Mouse (Mus musculus): ENCODE data around the gene Pik3r2.

Gene Pik3r2

GRCm38 (mm10) chr8:70758308-70758615 is 18.3 kb downstream of the Pik3r2 start:
- DNase-seq (ENCODE audit: low read depth, low spot score) = no peak

GRCm38 (mm10) chr8:70757523-70758307 is 18.8 kb downstream of the Pik3r2 start:
- no peak for DNase-seq (ENCODE audit: low read depth, low spot score)

GRCm38 (mm10) chr8:70756476-70757040 is 20.0 kb downstream of the Pik3r2 start:
- DNase-seq (ENCODE audit: low read depth, low spot score) = no peak

GRCm38 (mm10) chr8:70755661-70756475 is 20.6 kb downstream of the Pik3r2 start:
- DNase-seq (ENCODE audit: low read depth, low spot score) = no peak

GRCm38 (mm10) chr8:70754871-70755660 is 21.4 kb downstream of the Pik3r2 start:
- no peak for DNase-seq (ENCODE audit: low read depth, low spot score)

DNA sequence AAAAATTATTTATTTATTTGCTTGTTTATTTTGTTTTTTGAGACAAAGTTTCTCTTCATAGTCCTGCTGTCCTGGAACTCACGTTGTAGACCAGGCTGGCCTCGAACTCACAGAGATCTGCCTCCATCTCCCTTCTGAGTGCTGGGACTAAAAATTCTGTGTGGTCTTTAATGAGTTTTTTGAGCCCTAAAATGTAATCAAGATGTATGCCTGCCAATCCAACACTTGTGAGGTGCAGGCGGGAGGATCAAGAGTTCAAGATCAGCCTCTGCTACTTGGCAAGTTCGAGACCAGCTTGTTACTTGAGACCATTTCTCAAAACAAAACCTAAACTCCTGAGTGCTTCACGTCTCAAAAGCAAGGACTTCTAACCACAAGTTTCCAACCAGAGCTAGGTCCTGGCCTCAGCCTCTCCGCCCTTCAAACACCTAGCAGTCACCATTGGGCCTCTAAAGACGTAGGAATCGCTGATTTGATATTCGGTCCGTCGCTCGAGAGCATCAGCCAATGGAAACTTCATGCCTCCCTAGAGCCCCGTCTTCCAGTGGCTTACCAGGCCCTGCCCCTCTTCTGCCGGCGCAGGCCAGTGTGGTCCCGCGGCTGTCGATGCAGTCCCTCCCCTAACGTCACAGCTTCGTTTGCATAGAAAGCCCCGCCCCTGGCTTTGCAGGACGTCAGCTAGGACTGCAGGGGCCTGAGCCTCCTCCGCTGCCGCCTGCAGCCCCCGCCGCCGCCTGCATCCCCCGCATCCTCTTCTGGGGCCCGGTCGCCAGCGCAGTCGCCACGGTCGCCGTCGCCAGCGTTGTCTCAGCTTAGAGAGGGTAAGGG is 22.3 kb downstream of the Pik3r2 start, which contains the start of gene Rab3a:
Gene Rab3a, plus strand, starts transcription at position 637 of the 828 bp plus-strand sequence.
- DNase-seq (ENCODE audit: low read depth, low spot score) = peak; percentile 98

DNA sequence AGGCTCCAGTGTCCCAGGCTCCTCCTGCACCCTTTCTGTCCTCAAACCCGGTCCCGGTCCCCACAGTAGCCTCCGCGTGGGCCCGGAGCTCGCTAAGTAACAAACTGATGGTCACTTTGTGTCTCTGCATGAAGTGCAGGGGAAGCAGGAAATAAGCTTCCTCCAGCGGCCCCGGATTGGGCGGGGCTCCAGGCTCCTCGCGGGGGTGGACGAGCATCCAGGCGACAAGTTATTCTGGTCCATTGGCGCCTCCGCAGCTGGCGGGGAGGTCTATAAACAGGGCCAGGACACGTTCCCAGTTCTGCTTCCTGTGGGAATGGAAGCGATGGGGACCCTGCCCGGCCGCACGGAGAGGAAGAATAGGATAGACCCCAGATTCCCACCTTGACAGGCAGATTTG is 23.4 kb downstream of the Pik3r2 start:
- DNase-seq (ENCODE audit: low read depth, low spot score) = peak; percentile 92

DNA sequence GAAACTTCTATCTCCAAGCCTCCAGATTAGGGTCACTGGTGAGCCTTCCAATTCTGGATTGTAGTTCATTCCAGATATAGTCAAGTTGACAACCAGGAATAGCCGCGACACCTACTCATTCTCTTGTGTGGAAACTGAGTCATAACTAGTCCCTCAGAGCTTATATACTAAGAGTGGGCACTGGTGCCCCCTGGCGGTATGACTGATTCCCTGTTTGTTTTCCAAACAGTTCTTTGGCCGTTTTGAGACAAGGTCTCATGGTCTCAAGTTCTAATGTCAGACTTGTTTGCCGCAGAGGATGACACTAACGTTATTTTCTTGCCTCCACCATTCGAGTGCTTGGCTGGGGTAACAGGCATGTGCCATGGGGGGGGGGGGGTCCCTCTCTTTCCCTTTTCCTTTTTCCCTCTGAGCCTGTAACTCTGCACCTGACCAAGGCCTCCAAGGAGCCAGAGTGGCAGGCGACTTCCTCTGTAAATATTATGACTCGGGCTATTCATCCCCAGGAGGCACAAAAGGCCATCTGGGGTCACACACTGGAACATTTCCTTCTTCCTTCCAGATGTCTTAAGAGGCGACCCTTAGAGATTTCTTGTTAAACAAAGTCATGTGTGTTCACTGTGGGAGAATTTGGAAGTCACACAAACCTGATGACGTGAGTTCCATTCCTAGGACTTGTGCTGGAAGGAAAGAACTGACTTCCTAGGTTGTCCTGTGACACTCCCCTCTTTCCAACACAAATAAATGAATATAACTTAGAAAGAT is 24.3 kb downstream of the Pik3r2 start:
- DNase-seq (ENCODE audit: low read depth, low spot score) = peak; percentile 90

GRCm38 (mm10) chr8:70750128-70750680 is 26.3 kb downstream of the Pik3r2 start:
- no peak for DNase-seq (ENCODE audit: low read depth, low spot score)

DNA sequence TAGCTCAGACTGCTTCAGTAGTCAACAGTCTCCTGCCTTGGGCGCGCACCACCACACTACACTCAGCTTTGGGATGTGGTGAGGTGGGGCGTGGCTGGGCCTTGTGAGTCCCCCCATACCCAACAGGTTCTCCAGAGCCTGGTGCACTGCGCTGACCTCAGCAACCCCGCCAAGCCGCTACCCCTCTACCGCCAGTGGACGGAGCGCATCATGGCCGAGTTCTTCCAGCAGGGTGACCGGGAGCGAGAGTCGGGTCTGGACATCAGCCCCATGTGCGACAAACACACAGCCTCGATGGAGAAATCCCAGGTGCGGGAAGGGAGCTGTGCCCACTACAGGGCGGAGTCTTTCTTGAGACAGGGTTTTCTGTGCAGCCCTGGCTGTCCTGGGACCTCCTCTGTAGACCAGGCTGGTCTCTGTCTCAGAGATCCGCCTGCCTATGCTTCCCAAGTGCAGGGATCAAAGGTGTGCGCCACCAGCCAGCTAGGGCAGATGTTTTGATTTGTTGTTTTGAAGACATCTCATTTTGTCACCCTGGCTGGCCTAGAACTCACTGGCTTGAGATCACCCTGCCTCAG is 27.3 kb downstream of the Pik3r2 start:
- no peak for DNase-seq (ENCODE audit: low read depth, low spot score)

DNA sequence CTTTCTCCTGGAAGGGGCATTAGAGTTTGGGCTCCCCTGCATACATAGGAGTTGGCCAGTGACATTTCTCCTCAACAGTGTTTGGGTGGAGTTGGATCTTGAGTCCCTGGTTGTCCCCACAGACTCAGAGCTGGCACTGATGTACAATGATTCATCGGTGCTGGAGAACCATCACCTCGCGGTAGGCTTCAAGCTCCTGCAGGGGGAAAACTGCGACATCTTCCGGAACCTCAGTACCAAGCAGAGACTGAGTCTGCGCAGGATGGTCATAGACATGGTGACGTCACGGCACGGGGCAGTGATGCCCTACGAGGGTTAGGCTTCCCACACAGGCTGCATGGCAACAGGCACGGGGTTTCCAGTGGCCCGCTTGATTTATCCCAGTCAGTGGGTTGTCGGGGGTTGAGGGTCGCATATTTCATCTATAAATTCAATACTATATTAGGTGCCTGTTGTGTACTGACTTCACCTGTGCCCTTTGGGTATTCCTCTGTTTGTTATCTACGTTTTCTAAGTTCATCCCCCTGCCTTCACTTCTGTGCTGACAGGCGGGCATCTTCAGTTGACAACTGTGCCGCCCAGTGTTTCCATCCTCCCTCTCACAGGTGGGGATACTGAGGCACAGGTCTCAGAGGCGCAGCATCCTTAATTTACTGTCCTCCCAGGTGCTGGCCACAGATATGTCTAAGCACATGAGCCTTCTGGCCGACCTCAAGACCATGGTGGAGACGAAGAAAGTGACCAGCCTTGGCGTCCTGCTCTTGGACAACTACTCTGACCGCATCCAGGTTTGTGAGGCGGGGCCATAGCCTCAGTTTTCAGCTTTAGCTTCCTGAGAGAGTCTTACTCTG is 28.0 kb downstream of the Pik3r2 start:
- DNase-seq (ENCODE audit: low read depth, low spot score) = no peak

- no peak for DNase-seq (ENCODE audit: low read depth, low spot score)
Observed at GRCm38 (mm10) chr8:70747211-70747890, 29.2 kb downstream of the Pik3r2 start.

GRCm38 (mm10) chr8:70746676-70747075 is 29.8 kb downstream of the Pik3r2 start:
- DNase-seq (ENCODE audit: low read depth, low spot score) = no peak

DNA sequence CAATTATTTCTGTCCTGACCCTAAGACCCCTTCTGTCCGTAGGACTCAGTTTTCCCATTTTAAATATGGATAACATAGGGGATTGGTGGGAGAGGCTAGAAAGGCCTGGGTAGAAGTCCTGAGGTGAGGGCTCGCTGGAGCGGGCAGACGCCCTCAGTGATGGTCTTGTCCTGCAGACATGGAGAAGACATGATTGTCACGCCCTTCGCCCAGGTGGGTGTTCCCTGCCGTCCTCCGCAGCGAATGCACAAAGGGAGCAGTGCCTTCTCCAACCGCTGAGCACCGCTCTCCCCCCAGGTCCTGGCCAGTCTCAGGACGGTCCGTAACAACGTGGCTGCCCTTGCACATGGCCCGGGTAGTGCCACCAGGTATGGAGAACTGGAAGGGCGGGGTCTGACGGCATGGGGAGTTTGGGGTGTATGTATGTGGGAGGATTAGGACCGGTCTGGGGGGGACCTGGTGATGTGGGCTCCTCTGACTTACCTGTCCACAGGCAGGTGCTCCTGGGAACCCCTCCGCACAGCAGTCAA is 30.8 kb downstream of the Pik3r2 start:
- no peak for DNase-seq (ENCODE audit: low read depth, low spot score)

- no peak for DNase-seq (ENCODE audit: low read depth, low spot score)
Observed at GRCm38 (mm10) chr8:70744806-70745205, 31.7 kb downstream of the Pik3r2 start.

- peak; percentile 85 for DNase-seq (ENCODE audit: low read depth, low spot score)
Observed at GRCm38 (mm10) chr8:70743656-70744590, 32.6 kb downstream of the Pik3r2 start.

Measured in skeletal muscle tissue, adult 2 months (tissue).